Mouse (Mus musculus) gastrocnemius, postnatal 36 days (tissue): Measurements from ENCODE around the gene Srp9. TPM values are rescaled to one million over a fixed set of nuclear protein-coding genes. Genes with fewer than 3 reads are reported as not detected.

Experiments used
- DNase-seq, 2 experiments: peaks; one replicate each; pipeline ENCODE4 v3.0.0; 2022
- intact Hi-C: fragments of 180-260 bp; cut with DNase I; formaldehyde crosslinking; loops from one replicate; pipeline ENCODE4 v1.15.1; 2025
- long read RNA-seq, 2 experiments: library from polyadenylated mRNA; stranded (forward); transcript quantifications; one replicate each; pipeline ENCODE4 v2.0.0; 2021
- total RNA-seq, 2 experiments: library from RNA; stranded (reverse); gene quantifications; 2 replicates each; pipeline ENCODE4 v1.2.3; 2021

The Srp9 gene
- total RNA-seq = 10 to 100 TPM; 38.7 to 42.4 TPM
- long read RNA-seq, experiment 1, transcript Srp9-204 (1 exons, 1,107 nt) = minor isoform, 8 of 165 reads
- long read RNA-seq, experiment 1, transcript Srp9-201 (3 exons, 1,367 nt) = major isoform, 147 of 165 reads
- long read RNA-seq, experiment 1, transcript Srp9-202 (2 exons, 823 nt) = minor isoform, 8 of 165 reads
- long read RNA-seq, experiment 1, partial matches to known transcripts = 1 of 165 reads
- long read RNA-seq, experiment 1, other reads (novel, unspliced or antisense) = 1 of 165 reads
- long read RNA-seq, experiment 2, transcript Srp9-204 (1 exons, 1,107 nt) = minor isoform, 15 of 203 reads
- long read RNA-seq, experiment 2, transcript Srp9-201 (3 exons, 1,367 nt) = major isoform, 176 of 203 reads
- long read RNA-seq, experiment 2, transcript Srp9-202 (2 exons, 823 nt) = minor isoform, 11 of 203 reads
- long read RNA-seq, experiment 2, partial matches to known transcripts = 0 of 203 reads
- long read RNA-seq, experiment 2, other reads (novel, unspliced or antisense) = 1 of 203 reads

DNA sequence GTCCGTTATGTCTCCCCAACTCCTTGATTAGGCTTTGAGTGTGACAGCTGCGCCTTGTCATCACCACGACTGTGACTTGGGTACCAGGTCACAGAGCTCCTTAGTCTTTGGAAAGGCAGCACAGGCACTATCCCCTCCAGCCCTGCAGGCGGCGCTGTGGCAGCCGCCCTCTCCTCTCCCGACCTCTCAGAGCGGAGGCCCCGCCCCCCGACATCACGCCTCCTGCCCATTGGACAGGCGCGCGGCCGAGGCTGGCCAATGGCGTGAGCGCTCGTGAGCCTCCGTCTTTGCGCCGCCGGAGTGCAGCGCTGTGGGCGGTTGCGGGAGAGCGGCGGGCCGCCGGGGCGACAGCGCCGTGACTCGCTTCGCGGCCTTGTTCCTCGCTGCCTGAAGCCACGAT lies at the start of gene Srp9:
Gene Srp9 (plus strand): TSS at position 232 of the 400 bp plus-strand sequence.
- intact Hi-C loops = no loop called here
- DNase-seq = peak; percentile 96 to 98

DNA sequence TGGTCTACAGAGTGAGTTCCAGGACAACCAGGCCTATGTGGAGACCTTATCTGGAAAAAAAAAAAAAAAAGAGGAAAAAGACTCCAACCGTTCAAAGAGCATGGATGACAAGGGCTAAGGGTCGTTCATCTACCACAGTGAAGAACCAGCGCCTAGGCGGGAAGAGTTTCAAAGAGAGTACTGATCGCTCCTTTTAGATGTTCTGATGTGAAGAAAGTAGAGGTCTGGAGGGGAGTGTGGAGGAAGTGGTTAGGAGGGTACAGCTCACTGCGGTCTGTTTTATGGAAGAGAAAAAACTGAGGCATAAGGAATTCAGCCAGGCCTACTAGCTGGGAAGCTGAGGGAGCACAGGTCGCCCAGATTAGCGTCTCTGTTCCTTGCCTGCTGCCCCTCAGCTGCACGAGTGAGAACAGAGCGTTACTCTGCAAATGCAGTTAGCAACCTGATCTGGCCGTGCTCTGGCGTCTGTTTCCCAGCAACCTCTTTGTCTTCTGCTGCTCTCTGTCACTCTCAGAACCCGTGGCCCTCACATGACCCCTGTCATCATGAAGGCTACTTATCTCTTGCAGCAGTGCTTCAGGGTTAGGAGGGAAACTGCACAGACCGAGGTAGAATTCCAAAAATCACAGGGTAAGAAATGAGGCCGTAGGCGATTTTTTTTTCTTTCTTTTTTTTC lies 42.7 kb upstream of the Srp9 start:
- no peak for DNase-seq

DNA sequence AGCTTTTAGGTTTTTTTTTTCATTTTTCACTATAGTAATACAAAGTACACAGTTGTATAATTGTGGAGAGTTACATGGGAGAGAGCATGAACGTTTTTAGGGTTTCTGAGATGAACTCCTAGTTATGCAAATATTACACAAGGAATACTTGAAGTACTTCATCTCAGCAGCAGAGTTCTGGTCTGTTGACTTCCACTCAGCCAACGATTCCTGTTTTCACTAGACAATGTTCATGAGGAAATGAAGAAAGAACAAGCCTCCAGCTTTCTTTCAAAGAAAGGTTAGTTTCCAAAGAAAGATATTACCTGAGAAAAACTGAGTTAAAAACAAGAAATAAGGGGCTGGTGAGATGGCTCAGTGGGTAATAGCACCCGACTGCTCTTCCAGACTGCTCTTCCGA lies 41.1 kb upstream of the Srp9 start:
- intact Hi-C loops = no loop called here
- no peak for DNase-seq

More for the DNA sequence above, 42.7 kb upstream of the Srp9 start:
- intact Hi-C loops = no loop called here

DNA sequence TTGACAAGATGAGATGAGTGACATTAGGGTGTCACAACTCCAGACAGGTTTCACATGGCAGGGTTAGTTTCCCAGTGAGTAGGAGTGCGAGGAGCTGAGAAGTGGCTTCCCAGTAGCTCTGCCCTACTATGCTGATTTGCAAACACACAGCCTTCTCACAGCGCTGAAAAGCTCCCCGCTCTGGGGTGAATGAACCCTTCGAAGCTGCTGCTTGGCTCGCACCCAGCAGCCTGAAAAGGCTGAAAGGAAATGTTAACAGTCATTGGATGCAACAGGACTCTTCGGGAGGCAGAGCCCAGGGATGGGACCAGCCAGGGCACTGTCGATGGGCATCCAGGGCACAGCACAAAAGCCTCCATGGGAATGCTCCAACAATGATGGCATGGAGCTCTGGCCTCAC lies 37.8 kb upstream of the Srp9 start:
- intact Hi-C loops = no loop called here
- no peak for DNase-seq

DNA sequence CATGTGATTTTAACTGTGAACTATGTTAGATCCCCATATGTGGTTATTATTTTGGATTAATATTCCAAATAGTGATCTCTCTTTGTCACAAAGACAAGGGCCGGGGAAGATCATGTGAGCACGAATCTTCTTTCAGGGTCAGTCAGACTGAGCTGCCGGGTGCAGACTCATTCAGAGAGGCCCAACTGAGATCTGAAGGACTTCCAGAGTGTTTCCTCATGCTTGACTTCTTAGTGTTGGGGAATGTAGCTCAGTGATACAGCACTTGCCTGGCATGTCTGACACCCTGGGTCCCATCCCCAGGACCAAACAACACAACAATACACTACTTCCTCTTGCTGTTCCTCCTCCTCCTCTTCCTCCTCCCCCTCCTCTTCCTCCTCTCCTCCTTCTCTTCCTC lies 37.2 kb upstream of the Srp9 start:
- intact Hi-C loops = no loop called here
- DNase-seq = no peak

DNA sequence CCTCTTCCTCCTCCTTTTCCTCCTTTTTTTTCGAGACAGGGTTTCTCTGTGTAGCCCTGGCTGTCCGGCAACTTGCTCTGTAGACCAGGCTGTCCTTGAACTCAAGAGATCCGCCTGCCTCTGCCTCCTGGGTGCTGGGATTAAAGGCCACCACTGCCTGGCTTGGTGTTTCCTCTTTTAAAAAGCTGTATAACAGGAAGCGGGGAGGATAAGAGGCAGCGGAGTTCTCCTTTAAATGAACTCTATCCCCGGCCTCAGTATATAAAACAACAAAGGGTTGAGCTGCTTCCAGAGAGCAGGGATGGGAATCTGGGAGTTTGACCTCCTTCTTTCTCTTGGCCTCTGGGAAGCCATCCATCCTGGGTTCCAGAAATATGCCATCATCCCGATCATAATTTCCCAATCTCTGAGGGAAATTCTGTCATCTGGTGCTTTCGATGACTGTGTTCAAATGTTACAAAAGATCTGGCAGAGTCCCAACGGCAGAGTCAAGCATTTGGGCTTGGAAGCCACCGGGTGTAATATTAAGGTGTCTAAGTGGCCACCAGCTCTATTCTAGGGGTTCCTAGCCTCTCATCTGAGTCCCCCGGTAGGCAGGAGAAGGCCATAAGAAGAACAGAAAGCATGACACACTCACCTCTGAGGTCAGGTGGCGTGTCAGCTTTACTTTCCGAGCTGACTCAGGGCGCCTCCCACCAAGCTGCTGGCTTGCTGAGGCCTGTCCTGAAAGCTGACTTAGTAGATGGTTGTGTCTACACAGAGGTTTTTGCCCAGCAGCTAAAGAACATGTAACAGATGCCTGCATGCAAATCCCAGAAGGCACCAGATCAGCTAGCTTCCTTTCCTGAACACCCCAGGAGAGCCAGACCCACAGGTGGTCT lies 36.5 kb upstream of the Srp9 start:
- intact Hi-C loops = no loop called here
- DNase-seq = peak in 1 of 2 experiments; percentile 42

DNA sequence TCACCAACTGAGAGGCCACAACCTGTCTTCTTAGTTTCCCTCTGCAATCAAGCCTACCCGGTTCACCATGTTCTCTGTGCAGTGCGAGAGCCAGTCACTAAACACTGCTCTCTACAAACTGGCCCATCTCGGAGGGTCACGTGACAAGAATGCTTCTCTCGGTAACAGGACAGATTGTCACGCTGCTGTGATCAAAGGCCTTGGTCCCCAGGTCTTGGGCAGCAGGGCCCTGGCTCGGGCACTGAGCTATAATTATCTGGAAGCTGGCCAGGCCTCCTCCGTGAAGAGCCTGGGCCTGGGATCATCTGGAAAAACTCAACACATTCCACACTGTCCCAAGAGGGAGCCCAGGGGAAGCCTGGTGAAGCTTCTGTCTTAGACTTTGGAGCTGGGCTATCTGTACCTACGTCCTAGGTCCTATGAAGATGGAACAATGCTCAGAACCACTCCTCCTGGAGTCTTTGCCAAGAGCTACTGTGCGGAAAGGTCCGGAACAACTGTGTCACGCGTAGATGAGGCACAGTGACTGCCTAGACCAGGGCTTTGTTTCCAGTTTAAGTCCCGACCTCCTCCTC lies 35.6 kb upstream of the Srp9 start:
- DNase-seq = no peak
- intact Hi-C loops = no loop called here

DNA sequence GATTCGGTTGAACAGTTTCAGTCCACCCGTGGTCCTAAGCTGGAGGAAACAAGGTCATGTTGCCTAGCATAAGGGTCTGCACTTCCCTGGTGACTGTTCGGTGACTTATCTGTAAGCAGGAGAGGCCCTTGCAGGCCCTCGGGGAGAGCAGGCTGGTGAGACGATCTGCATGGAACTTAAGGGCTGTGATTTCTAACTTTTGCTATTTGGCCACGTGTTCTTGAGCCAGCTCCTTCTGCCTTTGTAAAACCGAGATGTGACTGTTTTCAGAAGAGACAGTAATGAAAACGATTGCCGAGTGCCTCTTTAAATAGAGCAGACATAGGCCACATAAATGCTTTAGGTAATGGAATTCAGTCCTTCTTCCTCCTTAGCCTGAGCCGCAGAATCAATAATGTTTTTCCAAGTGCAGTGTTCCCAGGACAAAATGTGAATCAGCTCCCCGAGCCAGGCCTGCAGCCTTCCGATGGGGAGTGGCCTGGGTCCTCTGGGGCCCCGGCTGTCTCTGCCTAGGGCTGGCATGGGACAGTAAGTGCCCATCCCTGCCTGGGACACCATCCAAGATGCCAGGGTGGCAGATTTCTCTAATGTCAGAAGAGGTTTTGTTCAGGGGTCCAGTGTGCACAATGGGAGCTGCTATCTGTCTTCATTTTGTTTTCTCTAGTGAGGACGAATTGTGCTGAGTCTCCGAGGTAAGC lies 34.8 kb upstream of the Srp9 start:
- intact Hi-C loops = no loop called here
- no peak for DNase-seq

DNA sequence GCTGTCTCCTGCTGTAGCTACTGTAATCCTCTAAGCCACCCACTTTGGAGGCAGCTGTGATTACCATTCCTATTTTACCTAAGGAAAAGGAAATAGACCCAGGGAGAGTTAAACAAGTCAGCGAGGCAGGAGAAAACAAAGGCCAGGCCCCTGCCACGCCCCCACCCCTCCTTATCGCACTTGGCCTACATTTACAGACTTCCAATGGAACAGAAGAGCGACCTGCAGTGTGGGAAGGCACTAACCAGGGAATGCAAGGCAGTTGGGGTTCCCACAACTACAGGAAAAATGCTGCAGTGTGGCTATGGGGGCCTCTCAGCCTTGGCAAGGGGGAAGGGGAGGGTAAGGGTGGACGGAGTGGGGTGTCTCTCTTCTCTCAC lies 34.2 kb upstream of the Srp9 start:
- no peak for DNase-seq
- intact Hi-C loops = no loop called here

DNA sequence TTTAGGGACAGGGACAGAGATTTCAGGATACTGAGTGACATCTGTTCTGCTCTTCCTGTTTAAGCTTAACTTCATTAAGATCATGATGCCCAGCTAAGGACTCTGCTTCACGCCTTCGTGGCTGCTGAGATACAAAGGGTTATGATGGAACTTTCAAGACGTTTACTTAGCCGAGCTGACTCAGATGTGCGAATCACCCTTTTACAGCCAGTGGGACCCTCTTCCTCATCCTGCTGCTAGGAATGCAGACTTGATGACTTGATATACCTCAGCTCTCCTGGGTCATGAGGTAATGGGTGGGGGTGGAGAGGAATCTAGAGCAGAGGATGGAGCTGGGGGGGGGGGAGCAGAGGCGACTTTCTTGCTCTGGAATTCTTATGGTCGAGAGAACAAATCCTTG lies 33.3 kb upstream of the Srp9 start:
- no peak for DNase-seq
- intact Hi-C loops = no loop called here

DNA sequence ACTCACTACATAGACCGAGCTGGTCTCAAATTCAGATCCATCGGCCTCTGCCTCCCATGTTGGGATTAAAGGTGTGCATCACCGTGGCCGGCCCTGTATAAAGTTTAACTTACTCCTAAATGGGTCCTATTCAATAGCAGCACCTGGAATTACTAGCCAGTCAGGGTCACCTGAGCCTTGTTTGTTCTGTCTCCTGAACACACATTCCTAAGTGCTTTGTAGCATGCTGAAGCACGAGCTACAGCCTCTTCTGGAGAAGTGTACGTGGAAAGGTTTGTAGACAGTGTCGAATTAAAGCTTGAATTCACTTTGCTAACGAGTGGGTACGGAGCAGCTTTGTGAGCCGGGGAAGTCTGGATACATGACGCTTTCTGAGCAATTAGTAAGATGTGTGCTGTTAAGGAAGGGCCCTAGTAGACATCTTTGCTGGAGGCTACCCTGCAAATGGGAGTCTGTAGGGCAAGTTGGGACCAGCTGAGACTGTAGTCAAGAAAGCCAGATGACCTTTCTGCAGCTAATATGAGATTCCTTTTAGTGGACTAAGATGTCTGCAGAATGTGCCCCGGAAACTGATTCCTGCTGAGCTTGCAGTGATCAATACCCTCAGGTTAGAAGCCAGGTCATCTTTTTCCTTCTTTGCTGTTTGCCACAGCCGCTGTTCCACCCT lies 32.7 kb upstream of the Srp9 start:
- intact Hi-C loops = no loop called here

DNA sequence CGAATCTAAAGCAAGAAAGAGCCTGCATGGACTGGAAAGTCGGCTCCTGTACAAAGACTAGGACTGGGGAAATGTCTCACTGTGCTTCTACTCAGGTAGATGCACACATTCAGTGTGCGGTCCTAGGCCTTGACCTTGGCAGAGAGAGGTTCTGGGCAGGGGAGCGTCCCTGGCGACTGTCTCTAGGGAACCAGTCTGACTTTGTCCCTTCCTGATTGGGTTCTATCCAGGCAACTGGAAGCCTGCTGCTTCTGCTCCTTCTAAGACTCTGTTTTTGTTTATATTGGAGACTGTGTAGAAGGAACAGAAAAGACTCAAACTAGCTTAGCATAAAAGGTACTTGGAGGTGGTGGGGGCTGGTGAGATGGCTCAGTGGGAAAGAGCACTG lies 32.1 kb upstream of the Srp9 start:
- intact Hi-C loops = no loop called here
- DNase-seq = no peak

More for the DNA sequence above, 32.7 kb upstream of the Srp9 start:
- DNase-seq = no peak

DNA sequence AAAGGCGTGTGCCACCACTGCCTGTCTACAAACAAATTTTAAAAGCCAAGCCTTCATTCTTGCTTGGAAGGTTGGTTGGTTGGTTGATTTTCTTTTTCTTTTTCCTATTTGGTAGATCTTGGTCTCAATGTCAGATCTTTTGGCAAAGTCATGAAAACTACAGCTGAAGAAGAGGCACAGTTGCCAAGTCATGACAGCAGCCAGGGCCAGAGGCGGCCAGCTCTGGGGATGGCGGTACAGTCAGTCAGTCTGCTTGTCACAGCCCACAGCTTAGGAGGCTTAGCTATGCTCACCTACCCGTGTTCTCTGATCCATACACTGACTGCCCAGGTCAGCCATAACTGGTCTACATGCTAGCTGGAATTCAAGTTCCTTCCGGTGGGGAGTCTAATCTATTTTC lies 31.1 kb upstream of the Srp9 start:
- intact Hi-C loops = no loop called here
- no peak for DNase-seq

DNA sequence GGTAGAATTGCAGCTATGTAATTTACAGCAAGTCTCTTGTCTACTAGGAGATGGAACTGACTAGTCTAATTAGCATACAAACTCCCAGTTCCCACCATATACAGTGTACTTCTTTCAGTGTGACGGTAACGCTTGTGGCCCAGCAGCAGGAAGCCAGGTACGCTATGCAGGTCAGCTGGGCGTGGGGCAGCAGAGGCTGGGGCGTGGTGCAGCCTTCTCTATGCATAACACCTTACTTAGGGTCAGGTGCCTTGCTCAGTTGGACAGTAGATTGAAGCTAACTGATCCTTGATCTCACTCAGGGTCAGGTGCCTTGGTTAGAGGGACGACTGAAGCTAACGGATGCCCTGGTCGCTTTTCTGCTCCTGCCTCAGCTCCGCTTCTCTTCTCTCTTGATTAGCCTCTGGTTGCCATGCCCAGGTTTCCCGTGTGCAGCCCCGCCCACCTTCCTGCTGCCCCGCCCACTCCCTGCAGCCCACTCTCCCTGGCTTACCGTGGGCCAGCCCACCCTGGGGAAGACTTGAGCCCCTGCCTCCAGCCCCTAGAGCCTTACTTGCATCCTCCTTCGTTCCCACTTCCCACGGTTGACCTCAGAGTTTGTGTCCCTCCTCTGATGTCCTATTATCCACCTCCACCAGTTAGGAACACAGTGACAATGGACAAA lies 29.9 kb upstream of the Srp9 start:
- intact Hi-C loops = loop anchor here (5.0 kb wide), 1 partner anchor 67 kb away; no protein-coding TSS in a partner anchor
- DNase-seq = no peak

DNA sequence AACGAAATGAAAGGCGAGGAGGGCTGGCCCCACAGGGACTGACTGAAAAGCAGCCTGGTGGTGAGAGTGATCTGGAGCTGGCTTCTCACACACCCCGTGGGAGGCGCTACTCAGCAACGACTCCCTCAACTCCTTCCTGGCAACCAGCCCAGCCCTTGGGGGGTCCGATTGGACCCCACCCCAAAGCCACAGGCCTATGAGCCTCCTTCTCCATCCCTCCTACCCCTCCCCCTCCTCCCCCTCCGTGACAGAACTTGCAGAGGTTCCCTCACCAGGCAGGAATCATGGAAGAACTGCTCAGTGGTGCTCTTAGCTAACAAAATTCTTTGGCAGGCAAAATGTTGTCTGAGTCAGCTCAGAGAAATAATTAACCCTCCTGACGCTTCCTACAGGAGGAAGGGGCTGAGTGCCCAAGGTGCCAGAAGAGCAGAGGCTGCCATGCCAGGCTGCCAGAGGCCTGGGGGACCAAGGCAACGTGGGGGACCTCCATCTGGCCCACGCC lies 29.2 kb upstream of the Srp9 start:
- DNase-seq = no peak
- intact Hi-C loops = loop anchor here (5.0 kb wide), 1 partner anchor 68 kb away; no protein-coding TSS in a partner anchor

DNA sequence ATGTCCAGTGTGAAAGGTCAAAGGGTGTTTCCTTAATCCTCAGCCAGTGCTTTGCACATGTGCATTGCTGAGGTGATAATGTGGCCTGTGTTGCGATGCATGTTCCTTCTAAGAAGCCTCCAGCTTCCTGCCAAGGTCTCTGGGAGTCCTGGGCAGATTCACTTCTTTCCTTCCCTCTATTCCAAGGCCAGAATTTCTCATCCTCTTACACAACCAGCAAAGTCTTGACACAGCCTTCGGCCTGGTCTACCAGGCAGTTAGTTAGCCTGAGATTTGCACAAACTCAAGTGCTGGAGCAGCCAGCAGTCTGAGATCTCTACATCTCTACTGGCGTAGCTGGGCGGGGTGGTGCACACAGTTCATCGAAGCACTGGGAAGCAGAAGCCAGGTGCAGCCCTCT lies 27.8 kb upstream of the Srp9 start:
- no peak for DNase-seq
- intact Hi-C loops = loop anchor here (5.0 kb wide), 1 partner anchor 69 kb away; no protein-coding TSS in a partner anchor

DNA sequence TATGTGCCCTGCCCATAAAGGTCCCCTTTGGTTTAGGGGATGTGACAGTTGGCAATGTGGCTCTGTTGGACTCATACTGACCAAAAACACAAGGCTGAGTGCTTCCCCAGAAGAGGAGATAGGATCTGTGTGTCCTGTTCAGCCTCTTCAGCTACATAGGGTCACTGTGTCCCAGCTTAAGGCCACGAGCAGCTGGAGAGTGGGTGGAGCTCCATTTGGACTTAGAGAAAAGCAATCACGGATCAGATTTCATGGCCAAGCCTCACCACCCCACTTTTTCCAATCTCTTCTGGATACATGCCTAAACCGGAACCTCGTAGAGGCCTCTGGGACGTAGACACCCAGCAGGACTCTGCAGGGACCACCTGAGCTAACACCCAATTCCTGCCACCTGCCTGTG lies 25.5 kb upstream of the Srp9 start:
- DNase-seq = no peak
- intact Hi-C loops = loop anchor here (5.0 kb wide), 1 partner anchor 72 kb away; no protein-coding TSS in a partner anchor

DNA sequence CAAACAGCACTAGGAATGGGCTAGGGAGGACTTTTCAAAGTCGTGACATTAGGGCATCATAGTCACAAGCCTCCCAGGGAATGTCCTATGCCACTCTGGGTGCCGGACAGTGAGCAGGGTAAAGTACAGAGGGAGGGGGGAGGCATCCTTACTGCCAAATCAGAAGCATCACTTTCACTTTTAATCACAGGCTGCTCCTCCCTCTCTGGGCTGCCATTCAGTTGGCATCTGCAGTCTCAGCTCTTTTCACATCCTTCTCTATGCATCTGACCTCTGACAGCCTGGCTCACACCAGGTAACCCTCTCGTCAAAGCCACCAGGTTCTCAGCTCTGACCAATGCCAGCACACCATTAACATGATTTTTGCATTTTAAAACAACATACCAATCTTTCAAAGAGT lies 24.1 kb upstream of the Srp9 start:
- intact Hi-C loops = no loop called here
- DNase-seq = no peak
